Comparison of ENCODE assay signal across 12 mouse cellular contexts in genomic region chr1:78309280-78309679, GRCm38 (mm10). TPM values are rescaled to one million over a fixed set of nuclear protein-coding genes. Genes with fewer than 3 reads are reported as not detected.
A peak's percentile ranks its signal among the peaks of the same experiment; 100 is the strongest.
DNase-seq lines count a peak whose midpoint lies in the region; ATAC-seq lines count a peak whose summit lies in the region.
"Had no signal": no experiment of that assay in that cellular context is flagged by ENCODE, and none has a peak within 500 bp of the region (broad histone marks: within the 10 kb centered on the region; RNA-seq: fewer than 3 reads in every experiment).

No protein-coding gene starts in this region.

- H3K4me3 ChIP-seq in midbrain, embryonic 10.5 days, result peak overlapping the region; percentile 77
- H3K4me3 ChIP-seq in midbrain, embryonic 16.5 days (ENCODE audit: low read depth, low read length), result no peak overlapping the region
- H3K4me3 ChIP-seq in kidney, embryonic 14.5 days (ENCODE audit: low read length), result no peak overlapping the region
- H3K4me3 ChIP-seq in stomach, embryonic 15.5 days (replicated peaks), result no peak overlapping the region

- no peaks in the 10 kb centered on the region for H3K9me3 ChIP-seq in midbrain, embryonic 10.5 days (replicated peaks)
- H3K9me3 ChIP-seq in midbrain, embryonic 16.5 days (replicated peaks; ENCODE audit: control insufficient read depth, low read length, poor library complexity, severe bottlenecking), result no peaks in the 10 kb centered on the region
- H3K9me3 ChIP-seq in kidney, embryonic 14.5 days (ENCODE audit: control insufficient read depth, low read length), result no peaks in the 10 kb centered on the region
- no peaks in the 10 kb centered on the region for H3K9me3 ChIP-seq in stomach, embryonic 15.5 days
- H3K9me3 ChIP-seq: forebrain, embryonic 12.5 days had no signal

- no peak overlapping the region for H3K4me2 ChIP-seq in midbrain, embryonic 16.5 days (ENCODE audit: low read length)
- peak overlapping the region; percentile 85; the same call in 1 of the 2 replicates for H3K4me2 ChIP-seq in kidney, embryonic 14.5 days (replicated peaks; ENCODE audit: low read depth, low read length)
- peak overlapping the region; percentile 84 for H3K4me2 ChIP-seq in stomach, embryonic 15.5 days

- H3K36me3 ChIP-seq in midbrain, embryonic 10.5 days, result no peaks in the 10 kb centered on the region
- no peaks in the 10 kb centered on the region for H3K36me3 ChIP-seq in midbrain, embryonic 16.5 days (ENCODE audit: control insufficient read depth, insufficient read depth, low read length)
- H3K36me3 ChIP-seq in kidney, embryonic 14.5 days (ENCODE audit: control insufficient read depth, insufficient read depth, low read length), result no peaks in the 10 kb centered on the region
- no peaks in the 10 kb centered on the region for H3K36me3 ChIP-seq in stomach, embryonic 15.5 days
- H3K36me3 ChIP-seq: forebrain, embryonic 12.5 days had no signal

- H3K27ac ChIP-seq in midbrain, embryonic 10.5 days (replicated peaks), result no peak overlapping the region
- H3K27ac ChIP-seq in midbrain, embryonic 16.5 days (ENCODE audit: low read length), result no peak overlapping the region
- H3K27ac ChIP-seq in kidney, embryonic 14.5 days (ENCODE audit: low read depth, low read length), result no peak overlapping the region
- H3K27ac ChIP-seq in stomach, embryonic 15.5 days, result no peak overlapping the region
- H3K27ac ChIP-seq: forebrain, embryonic 12.5 days; macrophage had no signal

- no peak for ATAC-seq in midbrain, embryonic 16.5 days
- ATAC-seq in kidney, embryonic 14.5 days (ENCODE audit: low FRiP score, low TSS enrichment), result no peak
- ATAC-seq in stomach, embryonic 15.5 days (ENCODE audit: insufficient read depth, low FRiP score, low read depth), result no peak

- WGBS in midbrain, embryonic 10.5 days, result 5% methylated on average over 9 of the region's 9 CpGs
- WGBS in midbrain, embryonic 16.5 days, result 6% methylated on average over 8 of the region's 9 CpGs
- 4% methylated on average over 9 of the region's 9 CpGs for WGBS in kidney, embryonic 14.5 days
- 6% methylated on average over 9 of the region's 9 CpGs for WGBS in stomach, embryonic 15.5 days

- no peak overlapping the region for H3K9ac ChIP-seq in midbrain, embryonic 16.5 days (ENCODE audit: low read depth, low read length)
- no peak overlapping the region for H3K9ac ChIP-seq in kidney, embryonic 14.5 days (ENCODE audit: low read depth, low read length)
- no peak overlapping the region for H3K9ac ChIP-seq in stomach, embryonic 15.5 days
- H3K9ac ChIP-seq: forebrain, embryonic 12.5 days had no signal

- peaks cover 27% of the 10 kb centered on the region for H3K4me1 ChIP-seq in midbrain, embryonic 10.5 days
- peaks cover 23% of the 10 kb centered on the region for H3K4me1 ChIP-seq in midbrain, embryonic 16.5 days (ENCODE audit: control insufficient read depth, insufficient read depth, low read length)
- peaks cover 9% of the 10 kb centered on the region; the same call in 1 of the 2 replicates for H3K4me1 ChIP-seq in kidney, embryonic 14.5 days (ENCODE audit: control insufficient read depth, insufficient read depth, low read length)
- peaks cover 14% of the 10 kb centered on the region for H3K4me1 ChIP-seq in stomach, embryonic 15.5 days

- peak; percentile 17 for DNase-seq in midbrain, embryonic 10.5 days (ENCODE audit: low spot score)
- peak; percentile 49 for DNase-seq in embryo, embryonic 11 days
- DNase-seq in left cerebral cortex, adult 9 months (ENCODE audit: low spot score in 2 of 2), result no peak
- DNase-seq in thymus, postnatal 36 days, result no peak
- DNase-seq: gastrocnemius, postnatal 14 days; heart, postnatal 36 days; liver had no signal

- peaks cover 69% of the 10 kb centered on the region for H3K27me3 ChIP-seq in midbrain, embryonic 10.5 days (ENCODE audit: low read depth, poor library complexity, severe bottlenecking)
- peaks cover 7% of the 10 kb centered on the region for H3K27me3 ChIP-seq in midbrain, embryonic 16.5 days (ENCODE audit: control insufficient read depth, insufficient read depth, low read depth, low read length)
- peaks cover 10% of the 10 kb centered on the region for H3K27me3 ChIP-seq in kidney, embryonic 14.5 days (ENCODE audit: control insufficient read depth, insufficient read depth, low read length)
- H3K27me3 ChIP-seq in stomach, embryonic 15.5 days (replicated peaks), result peaks cover 9% of the 10 kb centered on the region

RNA-seq across cellular contexts. Expression of gene Sgpp2, which starts 0.9 kb away (rescaled TPM):
- 1.6 and 1.7 TPM in 2 replicates for polyA plus RNA-seq in midbrain, embryonic 10.5 days (2016; fragmentation: Nextera tagmentation; extraction: Ambion mirVana)
- polyA plus RNA-seq in midbrain, embryonic 16.5 days (2015; fragmentation: Nextera tagmentation; extraction: Ambion mirVana), result 1.0 and 1.6 TPM in 2 replicates
- polyA plus RNA-seq in kidney, embryonic 14.5 days (2014; fragmentation: Nextera tagmentation; extraction: Ambion mirVana), result 16.4 and 28.1 TPM in 2 replicates
- polyA plus RNA-seq in stomach, embryonic 15.5 days (2015; fragmentation: Nextera tagmentation; extraction: Ambion mirVana), result 19.5 and 22.5 TPM in 2 replicates
- polyA plus RNA-seq: macrophage had no signal

Comparison
In these comparisons a context has a peak if more than half of its experiments do, and no peak if none do; other contexts are left out.
1. DNase-seq: peak in midbrain, embryonic 10.5 days (single experiment) and embryo, embryonic 11 days (single experiment); none in left cerebral cortex, adult 9 months (0 of 2) and thymus, postnatal 36 days (0 of 2).